Mouse (Mus musculus): ENCODE measurements at regions not wholly inside any gene's neighbourhood (a gene's known extent, or its start where the extent isn't known, plus 50 kb on each side); places are given as distances from the start of the nearest gene placed in this dataset.

DNA sequence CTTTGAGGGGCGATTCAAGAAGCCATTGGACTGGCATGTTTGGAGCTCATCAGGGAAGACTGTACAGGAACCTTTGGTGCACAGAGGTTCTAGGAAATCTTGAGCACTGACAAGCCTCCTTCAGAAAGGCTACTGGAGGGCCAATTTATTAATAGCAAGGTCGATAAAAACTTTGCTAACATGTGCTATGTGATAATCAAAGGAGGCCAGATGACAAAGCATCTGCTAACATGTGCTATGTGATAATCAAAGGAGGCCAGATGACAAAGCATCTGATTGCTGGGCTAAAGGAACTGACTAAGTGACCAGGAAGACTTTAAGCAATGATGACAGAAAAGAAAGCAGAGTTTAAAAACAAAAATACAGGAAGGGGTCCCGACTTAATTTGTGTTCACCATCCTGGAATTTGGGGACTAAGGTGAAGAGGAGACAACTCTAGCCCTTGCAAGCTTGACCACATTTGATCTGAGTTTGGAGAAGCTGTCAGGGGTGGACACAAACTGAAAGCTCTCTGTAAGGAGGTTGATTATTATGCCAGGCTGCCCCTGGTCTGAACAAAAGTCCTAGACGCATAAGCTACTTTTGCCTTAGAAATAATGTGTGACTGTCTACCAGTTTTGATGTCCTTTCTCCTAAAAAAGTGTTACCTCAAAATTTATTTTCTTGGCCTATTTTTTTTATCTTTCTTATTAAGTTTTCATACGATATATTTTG, 455.5 kb upstream of the Fam92a start:
- no peak for DNase-seq (ENCODE audit: low read depth, low spot score)

DNA sequence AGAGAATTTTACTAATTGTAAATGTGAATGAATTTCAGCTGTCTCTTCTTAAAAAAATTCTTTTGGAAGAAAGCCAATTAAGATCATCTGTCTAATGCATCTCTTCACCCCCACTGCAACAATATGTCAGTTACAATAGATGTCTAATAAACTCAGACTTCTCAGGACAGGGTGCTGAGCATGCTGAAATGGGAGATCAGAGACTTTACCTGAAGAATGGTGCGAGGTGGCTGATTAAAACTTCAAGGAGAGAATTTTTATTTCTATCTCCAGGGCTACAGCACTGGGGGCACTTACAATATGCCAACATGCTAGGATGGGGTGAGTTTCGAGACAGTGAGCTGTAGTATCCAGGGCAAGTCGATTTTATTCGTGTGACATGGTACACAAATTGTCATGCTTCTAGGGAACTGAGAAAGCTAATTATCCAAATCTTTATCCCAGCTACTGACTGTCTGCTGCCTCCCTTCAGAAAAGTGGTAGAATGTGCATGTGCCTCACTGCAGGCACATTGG, 449.0 kb upstream of the Fam92a start:
- DNase-seq (ENCODE audit: low read depth, low spot score) = no peak

- no peak for DNase-seq (ENCODE audit: low read depth, low spot score)
These were observed 448.4 kb upstream of the Fam92a start for GRCm38 (mm10) chr4:12620059-12620755.

DNA sequence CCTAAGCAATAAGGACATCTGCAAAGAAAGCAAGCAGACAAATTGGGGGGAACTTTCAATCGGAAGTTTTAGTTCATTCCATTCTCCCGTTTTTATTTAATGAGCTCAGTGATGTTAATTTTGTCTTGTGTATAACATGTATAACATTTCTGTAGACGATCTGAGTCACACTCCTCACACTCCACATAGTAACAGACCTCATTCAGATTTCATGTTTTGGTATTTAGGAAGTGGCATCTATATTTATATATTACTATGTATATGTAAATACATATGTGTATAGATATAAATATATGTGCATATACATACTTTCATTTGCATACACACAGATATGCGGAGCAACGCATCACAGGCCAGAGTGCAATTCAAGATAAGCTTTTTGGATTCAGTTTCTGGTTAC, 444.9 kb upstream of the Fam92a start:
- DNase-seq (ENCODE audit: low read depth, low spot score) = no peak

DNA sequence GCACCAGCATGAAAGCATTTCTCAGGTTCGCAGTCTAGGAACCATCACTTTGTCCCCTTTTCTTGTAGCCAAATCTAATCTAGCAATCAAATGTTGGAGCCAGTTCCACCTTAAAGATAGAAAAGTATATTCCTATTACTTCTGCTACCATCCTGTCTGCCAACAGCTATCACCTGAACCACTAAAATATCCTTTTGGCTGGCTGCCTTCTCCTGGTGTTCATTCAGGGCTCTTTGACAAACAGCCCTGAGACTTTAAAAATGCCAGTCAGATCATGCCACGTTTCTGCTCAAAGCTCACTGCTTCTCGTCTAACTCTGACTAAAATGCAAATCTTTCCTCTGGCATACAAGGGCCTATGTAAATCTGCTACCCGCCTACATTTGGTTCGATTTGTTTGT, 439.7 kb upstream of the Fam92a start:
- no peak for DNase-seq (ENCODE audit: low read depth, low spot score)

DNA sequence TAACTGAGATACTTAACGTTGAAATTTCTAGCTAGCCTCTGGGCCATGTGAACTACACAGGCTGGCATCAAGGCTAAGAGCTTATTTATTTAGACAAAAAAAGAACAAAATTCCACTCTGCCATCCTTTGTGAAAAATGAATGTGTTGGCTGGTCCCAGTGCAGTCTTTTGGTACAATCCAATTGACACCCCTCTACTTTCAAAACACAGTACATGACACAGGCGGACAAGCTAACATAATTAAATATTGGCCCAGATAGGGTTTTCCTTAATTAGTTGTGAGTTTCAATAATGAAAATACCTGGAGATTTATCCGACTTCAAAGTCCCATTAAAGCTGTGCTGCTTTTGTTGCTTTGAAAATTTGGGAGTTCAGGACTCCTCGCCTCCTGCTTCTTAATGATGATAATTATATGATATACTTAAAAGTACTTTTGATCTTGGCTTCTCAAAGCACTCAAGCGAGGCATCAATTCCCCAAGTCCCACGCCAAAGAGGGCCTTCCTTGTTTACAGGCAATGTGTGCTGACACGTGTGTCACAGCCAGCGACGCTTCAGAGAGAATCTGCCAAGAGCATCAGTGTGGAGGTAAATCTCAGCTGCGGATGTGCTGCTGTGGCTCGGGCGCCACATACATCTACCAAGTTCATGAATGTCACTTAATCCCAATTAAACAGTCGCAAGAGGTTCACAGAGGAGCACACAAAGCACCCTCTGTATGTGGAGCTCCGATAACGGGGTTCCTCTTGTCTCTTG, 429.5 kb upstream of the Fam92a start:
- DNase-seq (ENCODE audit: low read depth, low spot score) = no peak

DNA sequence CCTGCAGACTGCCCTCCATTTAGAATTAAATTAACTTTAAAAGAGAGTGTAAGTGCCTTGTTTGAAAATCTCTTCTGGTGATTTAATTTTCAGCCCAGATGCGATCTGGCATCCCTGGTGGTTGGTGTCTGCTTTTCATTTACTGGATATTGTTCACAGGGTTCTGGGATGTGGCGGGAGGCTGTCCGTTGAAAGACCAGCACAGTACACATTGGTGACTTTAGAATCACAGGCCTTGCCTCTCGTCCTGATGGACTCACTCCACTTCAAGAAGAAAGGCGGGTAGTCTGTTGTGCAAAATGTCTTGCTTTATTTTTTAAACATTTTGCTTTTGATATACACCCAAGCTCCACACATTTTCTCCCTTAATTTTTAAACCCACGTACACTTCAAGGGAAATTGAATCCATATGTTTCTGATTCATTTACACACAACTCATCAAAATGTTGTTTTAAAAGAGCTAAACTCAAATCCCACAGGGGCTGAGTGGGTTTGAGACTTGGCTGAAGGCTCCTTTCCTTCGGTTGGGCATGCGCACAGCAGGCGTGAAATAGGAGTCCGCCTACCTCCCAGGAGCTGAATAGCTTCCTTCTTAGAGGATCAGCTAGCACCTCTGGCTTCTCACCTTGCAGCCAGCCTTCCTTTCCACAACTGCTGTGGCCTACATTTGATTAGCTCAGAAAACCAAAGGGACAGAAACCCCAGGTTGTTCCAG, 424.1 kb upstream of the Fam92a start:
- no peak for DNase-seq (ENCODE audit: low read depth, low spot score)

DNA sequence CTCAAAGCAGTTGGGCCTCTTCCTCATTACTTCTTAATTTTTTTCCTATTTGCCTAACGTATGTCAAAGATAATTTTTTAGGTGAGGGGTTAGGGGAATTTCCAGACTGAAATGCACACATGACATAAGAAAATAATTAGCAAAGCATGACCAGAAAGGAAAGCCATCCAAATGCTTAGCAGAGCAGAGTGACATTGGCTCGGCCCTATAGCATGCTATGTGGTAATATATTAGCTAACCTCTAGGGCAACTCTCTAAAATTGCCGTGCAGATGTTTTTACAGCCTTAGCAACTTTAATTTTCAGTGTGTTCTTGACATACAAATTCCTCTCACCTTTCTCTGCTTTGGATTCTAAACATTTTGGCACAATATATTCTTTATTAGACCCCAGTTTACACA, 421.2 kb upstream of the Fam92a start:
- DNase-seq (ENCODE audit: low read depth, low spot score) = no peak

- DNase-seq (ENCODE audit: low read depth, low spot score) = no peak
These were observed 406.3 kb upstream of the Fam92a start for GRCm38 (mm10) chr4:12578102-12578501.

- no peak for DNase-seq (ENCODE audit: low read depth, low spot score)
These were observed 400.1 kb upstream of the Fam92a start for GRCm38 (mm10) chr4:12571881-12572280.

GRCm38 (mm10) chr4:12570689-12571088, 398.9 kb upstream of the Fam92a start:
- DNase-seq (ENCODE audit: low read depth, low spot score) = no peak

GRCm38 (mm10) chr4:12567643-12568042, 395.8 kb upstream of the Fam92a start:
- DNase-seq (ENCODE audit: low read depth, low spot score) = no peak

DNA sequence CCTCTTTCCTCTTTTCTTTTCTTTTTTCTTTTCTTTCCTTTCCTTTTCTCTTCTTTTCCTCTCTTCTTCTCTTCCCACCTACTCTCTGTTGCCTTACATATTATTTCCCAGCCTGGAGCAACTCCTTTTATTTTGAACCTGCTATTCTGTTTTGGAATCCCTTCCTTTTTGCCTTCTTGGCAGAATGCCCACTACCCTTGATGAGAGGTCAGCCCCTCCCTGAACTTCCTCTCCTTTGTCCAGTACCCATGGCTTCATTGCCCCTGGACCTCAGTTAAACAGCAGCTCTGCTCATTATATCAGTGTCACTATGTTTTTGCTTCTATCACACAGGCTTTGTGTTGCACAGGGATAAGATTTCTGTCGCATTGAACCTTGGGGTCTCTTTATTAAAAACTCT, 391.2 kb upstream of the Fam92a start:
- no peak for DNase-seq (ENCODE audit: low read depth, low spot score)

- DNase-seq (ENCODE audit: low read depth, low spot score) = no peak
These were observed 388.7 kb upstream of the Fam92a start for GRCm38 (mm10) chr4:12560546-12560945.

GRCm38 (mm10) chr4:12560015-12560414, 388.2 kb upstream of the Fam92a start:
- DNase-seq (ENCODE audit: low read depth, low spot score) = no peak

- DNase-seq (ENCODE audit: low read depth, low spot score) = no peak
These were observed 385.3 kb upstream of the Fam92a start for GRCm38 (mm10) chr4:12557105-12557504.

DNA sequence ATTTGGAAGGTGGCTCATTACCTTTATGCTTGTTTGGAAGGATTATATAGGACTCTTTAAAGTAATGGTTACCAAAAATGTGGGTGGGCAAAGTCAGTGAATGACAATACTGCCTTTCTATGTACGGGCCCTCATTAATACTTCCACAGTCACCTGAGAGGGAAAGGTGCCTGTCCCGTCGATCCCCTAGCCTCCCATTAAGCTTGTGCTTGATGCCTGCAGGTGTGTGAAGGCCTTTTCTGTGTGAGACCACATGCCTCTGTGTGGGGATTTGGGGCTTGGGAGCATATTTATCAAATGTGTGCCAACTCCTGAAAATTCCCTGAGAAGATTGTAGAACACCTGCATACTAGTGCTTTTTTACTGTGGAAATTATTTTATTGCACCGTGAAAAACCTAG, 377.4 kb upstream of the Fam92a start:
- no peak for DNase-seq (ENCODE audit: low read depth, low spot score)

- no peak for DNase-seq (ENCODE audit: low read depth, low spot score)
These were observed 372.1 kb upstream of the Fam92a start for GRCm38 (mm10) chr4:12543906-12544305.

DNA sequence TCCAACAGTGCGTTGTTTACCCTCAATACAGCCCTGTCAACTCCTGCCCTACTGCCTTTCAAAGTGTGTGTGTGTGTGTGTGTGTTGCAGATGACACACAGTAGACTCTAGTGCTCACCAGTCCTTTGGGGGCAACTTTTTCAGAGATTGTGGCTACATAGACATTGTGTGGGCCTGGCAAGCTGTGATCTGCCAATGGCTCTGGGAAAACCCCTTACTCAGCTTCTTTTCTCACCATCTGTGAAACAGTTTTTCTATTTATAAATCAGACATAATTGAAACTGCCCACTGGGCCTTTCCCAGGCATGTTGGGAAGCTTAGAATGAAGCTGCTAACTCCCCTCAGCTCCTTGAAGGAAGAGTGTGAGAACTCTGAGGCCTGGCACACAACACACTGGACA, 369.7 kb upstream of the Fam92a start:
- DNase-seq (ENCODE audit: low read depth, low spot score) = no peak

DNA sequence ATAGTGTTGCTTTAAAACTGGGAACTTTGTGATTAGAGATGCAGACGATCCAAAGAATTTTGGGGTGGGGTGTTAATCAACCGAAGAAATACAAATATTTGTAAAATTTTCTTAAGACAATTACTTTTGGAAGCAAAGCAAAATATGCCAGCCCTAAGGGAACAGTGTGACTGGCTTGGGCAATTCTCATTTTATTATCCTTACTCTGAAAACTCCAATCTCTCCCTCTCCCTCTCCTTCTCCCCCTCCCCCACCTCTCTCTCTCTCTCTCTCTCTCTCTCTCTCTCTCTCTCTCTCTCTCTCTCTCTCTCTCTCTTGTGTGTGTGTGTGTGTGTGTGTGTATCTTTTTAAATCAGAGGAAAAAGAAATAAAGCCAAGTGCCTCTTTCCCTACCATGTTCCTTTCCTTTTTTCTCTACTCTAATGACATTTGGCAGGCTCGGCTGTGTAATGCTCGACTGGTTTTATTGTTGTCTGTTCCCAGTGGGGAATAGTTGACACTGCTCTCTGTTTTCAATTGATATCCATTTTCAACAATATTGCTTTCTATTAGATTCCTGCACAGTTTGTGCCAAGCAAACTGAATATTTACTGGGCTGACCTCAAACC, 367.5 kb upstream of the Fam92a start:
- no peak for DNase-seq (ENCODE audit: low read depth, low spot score)

DNA sequence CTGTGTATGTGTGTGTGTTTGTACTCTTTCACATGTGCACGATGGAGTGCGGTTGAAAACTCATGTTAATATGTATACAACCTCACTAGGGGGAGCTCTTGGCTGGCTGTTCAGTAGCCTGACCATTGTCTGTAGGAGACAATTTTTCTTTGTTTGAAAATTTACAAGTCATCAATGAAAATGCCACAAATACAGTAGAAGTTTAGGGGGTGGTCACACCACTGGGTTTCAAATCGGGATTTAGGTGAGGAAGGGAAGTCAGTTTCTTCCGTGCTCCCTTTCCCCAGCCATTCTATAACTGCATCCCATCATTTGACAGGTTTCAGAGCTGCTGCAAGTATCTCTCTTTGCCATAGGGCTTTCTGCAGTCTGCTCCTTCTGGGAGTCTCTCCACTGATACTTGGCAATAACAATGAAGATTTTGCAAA, 366.9 kb upstream of the Fam92a start:
- DNase-seq (ENCODE audit: low read depth, low spot score) = no peak
